Mouse (Mus musculus) kidney, postnatal 36 days (tissue): ENCODE measurements around the gene Grin2d.

ENCODE experiments used
- DNase-seq, 2 experiments: peaks; one replicate each; pipeline ENCODE4 v3.0.0; 2021 to 2022; ENCODE audit warnings: mixed read lengths in 2 of 2

The Grin2d gene

GRCm38 (mm10) chr7:45853089-45853488, 25.1 kb downstream of the Grin2d start:
- DNase-seq, result no peak

GRCm38 (mm10) chr7:45850661-45851060, 27.5 kb downstream of the Grin2d start:
- no peak for DNase-seq

- no peak for DNase-seq
These were observed 29.6 kb downstream of the Grin2d start for GRCm38 (mm10) chr7:45848447-45849027.

GRCm38 (mm10) chr7:45842950-45843744, 35.0 kb downstream of the Grin2d start:
- no peak for DNase-seq

DNA sequence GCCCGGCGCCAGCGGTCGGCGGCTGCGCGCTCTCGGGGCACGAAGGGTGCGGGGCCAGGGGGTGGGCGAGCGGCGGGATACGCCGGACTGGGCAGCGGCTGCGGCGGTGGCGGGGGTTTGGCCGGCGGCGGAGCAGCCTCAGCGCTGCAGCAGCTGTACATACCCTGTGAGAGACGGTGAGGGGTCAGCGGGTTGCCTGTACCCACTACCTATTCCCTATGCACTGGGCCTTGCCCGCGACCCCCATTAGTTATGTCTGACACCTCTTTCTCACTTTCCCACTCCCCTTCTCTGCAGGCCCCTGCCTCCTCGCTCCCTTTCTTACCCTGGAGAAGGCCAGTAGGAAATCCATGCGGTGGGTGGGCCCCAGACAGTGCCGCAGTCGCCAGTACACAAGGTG, 44.3 kb downstream of the Grin2d start:
- no peak for DNase-seq

- peak; percentile 12 to 49 for DNase-seq
These were observed 44.9 kb downstream of the Grin2d start for GRCm38 (mm10) chr7:45833148-45833790.

DNA sequence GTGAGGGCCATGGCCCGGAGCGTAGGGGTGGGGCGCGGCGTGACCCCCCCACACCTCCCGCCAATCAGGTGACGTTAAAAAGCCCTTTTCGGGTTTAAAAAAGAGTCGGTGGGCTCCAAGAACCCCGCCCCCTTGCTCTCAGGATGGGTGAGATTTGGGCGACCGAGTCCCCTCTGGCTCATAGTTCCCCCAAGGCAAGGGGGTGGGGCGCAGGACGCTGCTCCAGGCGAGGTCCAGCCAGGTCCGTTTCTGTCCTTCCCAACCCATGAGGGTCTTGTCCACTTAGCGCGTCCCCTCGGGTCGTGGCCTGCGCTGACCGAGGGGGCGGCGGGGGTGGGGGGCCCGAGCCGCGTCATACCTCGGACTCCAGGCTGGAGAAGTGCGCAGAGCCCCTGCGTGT, 45.8 kb downstream of the Grin2d start:
- no peak for DNase-seq

GRCm38 (mm10) chr7:45831128-45831525, 47.1 kb downstream of the Grin2d start:
- DNase-seq, result no peak

- peak; percentile 91 to 92 for DNase-seq
These were observed 47.6 kb downstream of the Grin2d start, which contains the start of gene Grwd1 for GRCm38 (mm10) chr7:45830427-45831127. Gene Grwd1, minus strand, starts transcription at chr7:45830944.

GRCm38 (mm10) chr7:45826631-45827030, 51.5 kb downstream of the Grin2d start:
- no peak for DNase-seq

DNA sequence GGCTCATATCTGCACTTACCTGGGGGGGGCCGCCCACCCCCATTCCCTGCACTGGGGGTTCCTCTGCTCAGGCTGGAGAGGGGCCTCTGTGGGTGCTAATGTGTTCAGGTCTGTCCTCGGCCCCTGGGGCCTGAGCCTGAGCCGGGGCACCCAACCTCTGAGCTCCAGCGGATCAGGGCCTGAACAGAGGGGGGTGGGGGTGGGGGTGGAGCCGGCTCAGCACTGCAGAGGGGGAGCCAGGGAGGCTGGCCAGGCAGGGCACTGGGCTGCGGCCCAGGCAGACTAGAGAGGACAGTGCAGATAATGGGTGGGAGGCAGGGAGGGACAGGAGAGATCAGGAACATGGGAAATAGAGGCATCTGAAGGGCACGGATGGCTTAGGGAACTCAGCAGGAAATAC, 53.6 kb downstream of the Grin2d start, which contains the start of gene Kcnj14:
Gene Kcnj14 (minus strand): TSS at position 185 of the 400 bp plus-strand sequence.
- no peak for DNase-seq

GRCm38 (mm10) chr7:45820913-45821312, 57.3 kb downstream of the Grin2d start:
- DNase-seq, result no peak

- no peak for DNase-seq
These were observed 58.3 kb downstream of the Grin2d start for GRCm38 (mm10) chr7:45819843-45820242.

DNA sequence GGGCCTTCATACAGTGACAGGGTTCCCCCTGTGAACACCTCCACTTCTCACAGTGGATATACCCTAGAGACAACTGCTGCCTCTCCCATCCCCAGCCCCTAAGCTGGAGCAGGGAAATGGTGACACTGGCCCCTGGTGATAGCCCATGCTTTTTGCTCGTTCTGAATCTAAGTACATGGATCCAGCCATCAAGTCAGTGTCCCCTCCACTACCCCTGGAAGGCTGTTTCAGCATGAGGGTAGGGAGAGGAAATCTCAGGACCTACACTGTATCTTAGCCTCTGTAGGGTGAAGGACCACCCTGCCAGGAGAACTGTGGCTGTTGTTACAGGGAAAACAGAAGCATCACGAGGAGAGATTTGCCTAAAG, 62.2 kb downstream of the Grin2d start:
- no peak for DNase-seq

- no peak for DNase-seq
These were observed 62.7 kb downstream of the Grin2d start for GRCm38 (mm10) chr7:45815323-45815983.

- no peak for DNase-seq
These were observed 63.3 kb downstream of the Grin2d start for GRCm38 (mm10) chr7:45814841-45815240.

DNA sequence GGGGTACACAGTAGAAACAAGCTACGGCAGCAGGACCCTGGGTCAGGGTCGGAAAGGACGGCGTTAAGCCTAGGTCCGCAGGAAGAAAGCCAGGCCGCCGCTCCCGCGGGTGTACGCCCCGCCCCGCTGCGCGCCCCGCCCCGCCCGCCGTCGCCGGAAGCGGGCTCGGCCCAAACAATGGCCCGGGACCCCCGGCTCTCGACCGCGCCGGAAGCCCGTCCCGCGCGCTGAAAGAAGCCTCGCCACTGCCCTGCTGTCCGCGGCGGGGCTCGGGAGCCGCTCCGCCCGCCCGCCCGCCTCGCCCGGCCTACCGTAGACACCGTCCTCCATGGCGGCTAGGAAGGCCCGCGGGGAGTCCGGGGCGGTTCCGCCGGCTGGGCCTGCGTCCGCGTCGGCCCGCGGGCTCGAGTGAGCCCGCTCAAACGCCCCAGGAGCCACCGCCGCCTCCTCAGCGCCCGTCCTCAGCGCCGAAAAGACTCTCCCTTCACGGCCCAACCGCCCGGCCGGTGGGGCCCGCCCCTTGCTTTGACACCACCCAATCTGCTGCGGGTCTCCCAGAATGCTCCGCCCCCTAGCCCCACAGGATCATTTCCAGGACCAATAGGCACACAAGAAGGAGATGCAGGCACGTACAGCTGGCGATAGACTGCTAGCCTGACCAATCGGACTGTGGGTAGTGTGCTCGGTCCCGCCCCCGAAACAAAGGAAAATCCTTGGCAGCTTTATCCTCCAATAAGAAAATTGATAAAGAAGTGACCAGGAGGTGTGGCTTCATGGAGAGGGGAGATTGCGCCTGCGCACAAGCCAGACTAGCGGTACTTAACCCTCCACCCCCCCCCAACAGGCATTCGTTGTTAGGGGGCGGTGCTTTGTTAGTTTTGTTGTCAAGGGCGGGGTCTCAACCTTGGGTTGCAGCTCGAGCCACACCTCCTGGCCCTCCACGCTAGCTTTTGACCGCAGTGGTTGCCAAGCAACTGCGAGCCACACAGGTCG, 64.1 kb downstream of the Grin2d start, which contains the start of gene Cyth2:
Gene Cyth2 (minus strand): TSS at position 795 of the 993 bp plus-strand sequence.
- peak; percentile 99 to 100 for DNase-seq

GRCm38 (mm10) chr7:45812921-45813320, 65.3 kb downstream of the Grin2d start:
- no peak for DNase-seq

DNA sequence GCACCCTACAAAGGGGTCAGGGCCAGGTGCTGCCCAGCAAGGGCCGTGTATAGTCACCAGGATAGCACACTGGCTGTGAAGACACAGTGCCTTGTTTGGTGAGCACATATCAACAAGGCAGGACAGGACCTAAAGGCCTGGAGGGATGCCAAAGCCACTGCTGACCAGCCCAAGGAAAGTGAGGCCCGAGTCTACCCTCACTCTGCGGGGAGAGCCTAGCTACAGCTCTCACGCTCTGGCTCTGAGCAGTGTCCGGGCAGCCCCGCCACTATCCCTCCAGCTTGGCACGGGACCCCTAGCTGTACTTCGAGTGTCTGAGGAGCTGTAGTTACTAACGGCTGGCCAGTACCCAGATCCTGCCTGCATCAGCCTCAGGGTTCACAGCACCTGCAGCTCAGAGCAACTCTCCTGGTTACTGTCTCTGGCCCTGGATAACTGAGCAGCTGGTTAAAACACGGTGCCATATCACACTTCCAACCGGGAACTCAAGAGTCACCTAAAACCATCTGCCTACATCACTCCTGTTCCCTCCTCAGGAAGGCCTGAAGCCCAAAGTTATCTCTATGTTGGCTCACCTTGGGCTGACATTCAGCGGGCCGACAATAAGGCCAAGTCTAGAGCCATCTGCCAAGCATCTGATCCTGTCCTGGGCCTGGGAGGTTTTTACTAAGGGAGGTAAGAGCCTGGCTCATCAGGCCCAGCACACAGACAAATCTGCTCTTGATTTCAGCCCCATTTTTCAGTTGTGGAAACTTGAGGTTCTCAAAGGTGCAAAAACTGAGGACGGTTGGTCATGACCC, 68.7 kb downstream of the Grin2d start:
- DNase-seq, result no peak

DNA sequence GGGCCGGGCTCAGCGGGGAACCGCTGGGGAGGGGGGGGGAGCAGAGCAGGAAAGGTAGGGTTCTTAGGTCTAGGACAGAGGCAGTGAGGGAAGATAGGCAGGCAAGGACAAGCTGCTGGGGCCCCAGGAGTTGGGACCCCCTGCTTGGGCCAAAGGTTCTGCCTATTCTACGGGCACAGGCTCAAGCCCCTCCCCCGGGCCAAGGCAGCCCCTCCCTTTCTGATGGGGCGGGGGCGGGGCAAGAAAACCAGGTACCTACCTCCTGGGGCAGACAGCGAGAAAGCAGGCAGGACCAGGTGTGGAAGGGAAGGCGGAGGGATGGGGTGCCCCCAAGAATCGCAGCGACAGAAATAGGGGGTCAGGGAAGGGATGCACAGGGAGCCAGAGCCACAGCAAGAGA, 69.7 kb downstream of the Grin2d start:
- DNase-seq, result no peak
